Mouse (Mus musculus): Measurements from ENCODE around the gene Lrrc25. TPM values are rescaled to one million over a fixed set of nuclear protein-coding genes. Genes with fewer than 3 reads are reported as not detected.
A peak's percentile ranks its signal among the peaks of the same experiment; 100 is the strongest.

Gene Lrrc25
- polyA plus RNA-seq, 1 experiment from 2014 or later = 0.97 TPM

DNA sequence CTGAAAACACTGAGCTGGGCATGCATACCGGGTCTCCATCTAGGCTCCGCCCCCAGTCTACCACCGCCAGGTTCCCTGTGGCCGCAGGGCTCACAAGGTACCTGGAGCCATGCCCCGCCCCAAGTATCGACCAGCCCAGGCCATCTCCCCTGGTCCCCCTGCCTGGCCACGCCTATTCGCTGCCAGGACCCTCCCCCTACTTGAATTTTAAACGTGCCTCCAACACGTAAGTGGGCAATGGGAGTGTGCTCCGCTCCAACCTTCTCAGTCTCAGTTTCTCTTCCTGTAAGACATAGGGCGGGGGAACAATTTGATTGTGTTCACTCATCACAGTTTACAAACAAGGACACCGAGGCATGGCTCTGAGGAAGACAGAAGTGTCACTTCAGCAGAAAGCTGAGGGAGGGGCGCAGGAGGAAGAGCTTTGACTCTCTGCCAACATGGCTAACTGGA is 44.3 kb downstream of the Lrrc25 start, which contains the start of gene Pgpep1:
Gene Pgpep1, minus strand, starts transcription at position 116 of the 453 bp plus-strand sequence.
- peak; percentile 39 for ATAC-seq (ENCODE audit: low FRiP score)
- peak within 1 kb of the TSS; percentile 70 for H3K27ac ChIP-seq (ENCODE audit: low read depth, low read length)
- H3K27me3 ChIP-seq (ENCODE audit: control insufficient read depth, insufficient read depth, low read length) = no peaks in the 10 kb centered on the region
- H3K9me3 ChIP-seq (ENCODE audit: control insufficient read depth, low read length) = no peaks in the 10 kb centered on the region
- peak within 1 kb of the TSS; percentile 84 for H3K9ac ChIP-seq (ENCODE audit: low read depth, low read length)
- peak within 1 kb of the TSS; percentile 56 for H3K4me2 ChIP-seq (replicated peaks; ENCODE audit: low read depth, low read length)
- peaks cover 5% of the 10 kb centered on the region for H3K4me1 ChIP-seq (replicated peaks; ENCODE audit: control insufficient read depth, insufficient read depth, low read length)
- 8% methylated on average over 14 of the region's 14 CpGs for WGBS
- H3K36me3 ChIP-seq (ENCODE audit: control insufficient read depth, insufficient read depth, low read length) = no peaks in the 10 kb centered on the region
- peak; percentile 58 for DNase-seq (ENCODE audit: low spot score)
- peak within 1 kb of the TSS; percentile 79 for H3K4me3 ChIP-seq (ENCODE audit: low read depth, low read length)

DNA sequence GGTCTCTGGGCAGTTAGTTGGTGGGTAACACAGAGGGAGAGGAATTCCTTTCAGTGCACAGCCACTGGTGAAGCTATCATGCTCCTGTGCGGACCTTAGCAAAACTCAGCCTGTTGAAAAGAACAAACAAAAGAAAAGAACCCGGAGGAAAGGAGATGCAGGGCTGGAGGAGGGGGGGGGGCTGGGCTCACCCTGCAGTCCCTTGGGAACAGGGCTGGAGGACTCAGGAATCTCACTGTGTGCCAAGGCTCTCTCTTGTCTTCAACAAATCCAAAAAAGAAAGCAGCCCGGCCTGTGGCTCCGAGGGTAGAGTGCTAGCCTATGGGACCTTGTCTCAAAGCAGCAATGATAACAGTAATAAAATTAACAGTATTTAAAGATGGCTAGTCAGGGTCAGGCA is 47.7 kb downstream of the Lrrc25 start:
- Histone ChIP-seq H3K4me3 (ENCODE audit: low read depth, low read length) (no peak overlapping the region), H3K4me2 (replicated peaks; ENCODE audit: low read depth, low read length) (no peak overlapping the region), H3K4me1 (replicated peaks; ENCODE audit: control insufficient read depth, insufficient read depth, low read length) (no peaks in the 10 kb centered on the region; the same call in 1 of the 2 replicates), H3K9ac (ENCODE audit: low read depth, low read length) (no peak overlapping the region), H3K36me3 (ENCODE audit: control insufficient read depth, insufficient read depth, low read length) (no peaks in the 10 kb centered on the region), H3K27me3 (ENCODE audit: control insufficient read depth, insufficient read depth, low read length) (no peaks in the 10 kb centered on the region), H3K9me3 (ENCODE audit: control insufficient read depth, low read length) (no peaks in the 10 kb centered on the region), H3K27ac (ENCODE audit: low read depth, low read length) (no peak overlapping the region)
- DNase-seq (ENCODE audit: low spot score) (no peak), ATAC-seq (ENCODE audit: low FRiP score) (no peak)
- WGBS = 49% methylated on average over 4 of the region's 4 CpGs

DNA sequence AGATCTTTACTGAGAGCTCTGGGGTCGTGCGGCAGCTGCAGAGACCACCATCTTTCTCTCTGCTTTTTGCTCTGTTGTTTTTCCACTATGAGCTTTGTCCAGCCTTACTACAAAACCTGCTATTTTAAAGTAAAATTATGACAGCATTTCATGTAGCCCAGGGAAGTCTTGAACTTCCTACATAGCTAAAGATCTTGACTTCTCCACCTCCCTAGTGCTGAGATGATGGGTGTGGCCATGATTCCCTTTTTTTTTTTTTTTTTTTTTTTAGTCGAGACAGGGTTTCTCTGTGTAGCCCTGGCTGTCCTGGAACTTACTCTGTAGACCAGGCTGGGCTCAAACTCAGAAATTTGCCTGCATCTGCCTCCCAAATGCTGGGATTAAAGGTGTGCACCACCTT is 48.7 kb downstream of the Lrrc25 start:
- WGBS = 66% methylated on average over 3 of the region's 3 CpGs
- DNase-seq (ENCODE audit: low spot score) (no peak), ATAC-seq (ENCODE audit: low FRiP score) (no peak)
- H3K27me3 ChIP-seq (ENCODE audit: control insufficient read depth, insufficient read depth, low read length) = no peaks in the 10 kb centered on the region
- no peaks in the 10 kb centered on the region for H3K36me3 ChIP-seq (ENCODE audit: control insufficient read depth, insufficient read depth, low read length)
- no peaks in the 10 kb centered on the region for H3K4me1 ChIP-seq (replicated peaks; ENCODE audit: control insufficient read depth, insufficient read depth, low read length)
- no peak overlapping the region for H3K4me2 ChIP-seq (replicated peaks; ENCODE audit: low read depth, low read length)
- no peak overlapping the region for H3K9ac ChIP-seq (ENCODE audit: low read depth, low read length)
- H3K27ac ChIP-seq (ENCODE audit: low read depth, low read length) = no peak overlapping the region
- H3K4me3 ChIP-seq (ENCODE audit: low read depth, low read length) = no peak overlapping the region
- H3K9me3 ChIP-seq (ENCODE audit: control insufficient read depth, low read length) = no peaks in the 10 kb centered on the region

DNA sequence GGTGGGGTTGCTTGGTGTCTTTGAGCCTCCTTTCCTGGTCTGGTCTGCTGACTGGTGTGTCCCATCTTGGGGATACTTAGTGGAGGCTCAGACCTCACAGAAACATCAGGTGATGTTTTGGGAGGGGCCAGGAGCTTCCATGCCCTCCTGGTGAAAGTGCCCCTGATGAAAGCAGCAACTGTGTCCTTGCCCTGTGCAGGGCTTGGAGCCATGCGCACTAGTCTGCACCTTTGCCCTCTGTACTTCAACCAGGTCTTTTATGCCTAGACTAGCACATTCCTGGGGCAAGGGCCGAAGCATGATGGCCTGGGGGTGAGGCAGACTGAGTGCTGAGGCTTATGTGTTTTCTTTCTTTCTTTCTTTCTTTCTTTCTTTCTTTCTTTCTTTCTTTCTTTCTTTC is 49.6 kb downstream of the Lrrc25 start:
- Histone ChIP-seq H3K9ac (ENCODE audit: low read depth, low read length) (no peak overlapping the region), H3K36me3 (ENCODE audit: control insufficient read depth, insufficient read depth, low read length) (no peaks in the 10 kb centered on the region), H3K27ac (ENCODE audit: low read depth, low read length) (no peak overlapping the region), H3K4me2 (replicated peaks; ENCODE audit: low read depth, low read length) (no peak overlapping the region), H3K4me3 (ENCODE audit: low read depth, low read length) (no peak overlapping the region), H3K27me3 (ENCODE audit: control insufficient read depth, insufficient read depth, low read length) (no peaks in the 10 kb centered on the region), H3K4me1 (replicated peaks; ENCODE audit: control insufficient read depth, insufficient read depth, low read length) (no peaks in the 10 kb centered on the region), H3K9me3 (ENCODE audit: control insufficient read depth, low read length) (no peaks in the 10 kb centered on the region)
- no peak for ATAC-seq (ENCODE audit: low FRiP score)
- DNase-seq (ENCODE audit: low spot score) = no peak
- 67% methylated on average over 2 of the region's 2 CpGs for WGBS

DNA sequence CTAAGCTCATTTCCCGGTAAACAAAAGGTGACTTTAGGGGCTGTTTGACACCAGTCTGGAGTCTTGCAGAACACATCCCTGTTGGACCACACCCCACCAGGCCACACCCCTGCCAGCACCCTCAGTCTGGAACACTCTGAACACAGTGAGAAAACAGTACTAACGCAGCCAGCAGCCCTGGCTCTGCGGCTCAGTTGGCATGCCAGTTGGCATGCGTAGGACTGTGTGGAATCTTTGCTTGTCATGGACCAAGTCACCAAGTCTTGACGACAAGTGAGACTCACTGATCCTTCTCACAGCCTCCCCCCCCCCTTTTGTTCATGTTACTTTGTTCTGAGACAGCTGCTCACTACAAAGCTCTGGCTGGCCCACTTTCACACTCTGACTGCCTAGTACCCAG is 51.1 kb downstream of the Lrrc25 start:
- DNase-seq (ENCODE audit: low spot score) = no peak
- H3K4me3 ChIP-seq (ENCODE audit: low read depth, low read length) = no peak overlapping the region
- no peak overlapping the region for H3K9ac ChIP-seq (ENCODE audit: low read depth, low read length)
- H3K27ac ChIP-seq (ENCODE audit: low read depth, low read length) = no peak overlapping the region
- no peaks in the 10 kb centered on the region for H3K27me3 ChIP-seq (ENCODE audit: control insufficient read depth, insufficient read depth, low read length)
- no peaks in the 10 kb centered on the region for H3K4me1 ChIP-seq (replicated peaks; ENCODE audit: control insufficient read depth, insufficient read depth, low read length)
- no peaks in the 10 kb centered on the region for H3K9me3 ChIP-seq (ENCODE audit: control insufficient read depth, low read length)
- WGBS = 79% methylated on average over 5 of the region's 5 CpGs
- H3K4me2 ChIP-seq (replicated peaks; ENCODE audit: low read depth, low read length) = no peak overlapping the region
- no peak for ATAC-seq (ENCODE audit: low FRiP score)
- no peaks in the 10 kb centered on the region for H3K36me3 ChIP-seq (ENCODE audit: control insufficient read depth, insufficient read depth, low read length)

Other genes starting within 250 kb of the Lrrc25 start
- gene Comp, start 242.6 kb upstream of the Lrrc25 start, polyA plus RNA-seq (2014; fragmentation: Nextera tagmentation; extraction: Ambion mirVana) = 0.08 and 0.11 TPM in 2 replicates
- gene Crtc1, start 176.6 kb upstream of the Lrrc25 start, polyA plus RNA-seq (2014; fragmentation: Nextera tagmentation; extraction: Ambion mirVana) = 13.6 and 14.2 TPM in 2 replicates
- 11.1 and 12.8 TPM in 2 replicates for gene Klhl26, start 139.2 kb upstream of the Lrrc25 start, polyA plus RNA-seq (2014; fragmentation: Nextera tagmentation; extraction: Ambion mirVana)
- 15.6 and 19.6 TPM in 2 replicates for gene Tmem59l, start 128.8 kb upstream of the Lrrc25 start, polyA plus RNA-seq (2014; fragmentation: Nextera tagmentation; extraction: Ambion mirVana)
- 2.4 and 6.6 TPM in 2 replicates for gene Crlf1, start 123.0 kb upstream of the Lrrc25 start, polyA plus RNA-seq (2014; fragmentation: Nextera tagmentation; extraction: Ambion mirVana)
- 129 and 136 TPM in 2 replicates for gene Rex1bd, start 109.4 kb upstream of the Lrrc25 start, polyA plus RNA-seq (2014; fragmentation: Nextera tagmentation; extraction: Ambion mirVana)
- 814 and 839 TPM in 2 replicates for gene Uba52, start 105.4 kb upstream of the Lrrc25 start, polyA plus RNA-seq (2014; fragmentation: Nextera tagmentation; extraction: Ambion mirVana)
- gene Fkbp8, start 88.4 kb upstream of the Lrrc25 start, polyA plus RNA-seq (2014; fragmentation: Nextera tagmentation; extraction: Ambion mirVana) = 226 and 243 TPM in 2 replicates
- gene Kxd1, start 88.2 kb upstream of the Lrrc25 start, polyA plus RNA-seq (2014; fragmentation: Nextera tagmentation; extraction: Ambion mirVana) = 48.3 and 52.6 TPM in 2 replicates
- 15.4 and 16.5 TPM in 2 replicates for gene Ell, start 76.7 kb upstream of the Lrrc25 start, polyA plus RNA-seq (2014; fragmentation: Nextera tagmentation; extraction: Ambion mirVana)
- 57.9 and 65.1 TPM in 2 replicates for gene Isyna1, start 21.8 kb upstream of the Lrrc25 start, polyA plus RNA-seq (2014; fragmentation: Nextera tagmentation; extraction: Ambion mirVana)
- 126 and 129 TPM in 2 replicates for gene Ssbp4, start 7.3 kb upstream of the Lrrc25 start, polyA plus RNA-seq (2014; fragmentation: Nextera tagmentation; extraction: Ambion mirVana)
- not detected in 2 replicates for gene Gdf15, start 16.3 kb downstream of the Lrrc25 start, polyA plus RNA-seq (2014; fragmentation: Nextera tagmentation; extraction: Ambion mirVana)
- 170 TPM in 2 replicates for gene Pgpep1, start 44.2 kb downstream of the Lrrc25 start, polyA plus RNA-seq (2014; fragmentation: Nextera tagmentation; extraction: Ambion mirVana)
- gene Lsm4, start 57.1 kb downstream of the Lrrc25 start, polyA plus RNA-seq (2014; fragmentation: Nextera tagmentation; extraction: Ambion mirVana) = 282 and 299 TPM in 2 replicates
- 126 and 137 TPM in 2 replicates for gene Jund, start 82.8 kb downstream of the Lrrc25 start, polyA plus RNA-seq (2014; fragmentation: Nextera tagmentation; extraction: Ambion mirVana)
- gene Iqcn, start 87.3 kb downstream of the Lrrc25 start, polyA plus RNA-seq (2014; fragmentation: Nextera tagmentation; extraction: Ambion mirVana) = 0.03 and 0.14 TPM in 2 replicates
- not detected in 2 replicates for gene Gm3336, start 102.4 kb downstream of the Lrrc25 start, polyA plus RNA-seq (2014; fragmentation: Nextera tagmentation; extraction: Ambion mirVana)
- gene Pde4c, start 107.6 kb downstream of the Lrrc25 start, polyA plus RNA-seq (2014; fragmentation: Nextera tagmentation; extraction: Ambion mirVana) = 0.09 TPM in 1 of 2 replicates, not detected in the other
- 91.5 and 94.3 TPM in 2 replicates for gene Rab3a, start 138.5 kb downstream of the Lrrc25 start, polyA plus RNA-seq (2014; fragmentation: Nextera tagmentation; extraction: Ambion mirVana)
- 38.7 and 40.6 TPM in 2 replicates for gene Mpv17l2, start 144.8 kb downstream of the Lrrc25 start, polyA plus RNA-seq (2014; fragmentation: Nextera tagmentation; extraction: Ambion mirVana)
- gene Pik3r2, start 160.6 kb downstream of the Lrrc25 start, polyA plus RNA-seq (2014; fragmentation: Nextera tagmentation; extraction: Ambion mirVana) = 31.5 and 36.5 TPM in 2 replicates
- gene Mast3, start 188.9 kb downstream of the Lrrc25 start, polyA plus RNA-seq (2014; fragmentation: Nextera tagmentation; extraction: Ambion mirVana) = 11.2 and 12.3 TPM in 2 replicates
- 0.08 TPM in 1 of 2 replicates, not detected in the other for gene Il12rb1, start 192.3 kb downstream of the Lrrc25 start, polyA plus RNA-seq (2014; fragmentation: Nextera tagmentation; extraction: Ambion mirVana)
- 9.9 and 10.3 TPM in 2 replicates for gene Arrdc2, start 223.6 kb downstream of the Lrrc25 start, polyA plus RNA-seq (2014; fragmentation: Nextera tagmentation; extraction: Ambion mirVana)
- 10.7 and 12.2 TPM in 2 replicates for gene Kcnn1, start 247.1 kb downstream of the Lrrc25 start, polyA plus RNA-seq (2014; fragmentation: Nextera tagmentation; extraction: Ambion mirVana)

Measured in hindbrain, embryonic 11.5 days (tissue).